Mouse (Mus musculus) stomach, postnatal 0 days (tissue): ENCODE measurements around the gene Celf5. TPM values are rescaled to one million over a fixed set of nuclear protein-coding genes. Genes with fewer than 3 reads are reported as not detected.

Experiments
- ATAC-seq: fragments of 200-750 bp; cut with Nextera tagmentation; 2 replicates; pipeline ENCODE4 v1.8.0; 2017; ENCODE audit not compliant: low FRiP score, low TSS enrichment
- DNase-seq: peaks from one replicate; pipeline ENCODE4 v3.0.0-alpha.2; 2016; ENCODE audit warnings: low spot score
- H3K27ac ChIP-seq: fragments of 300-500 bp; sonication (generic); replicated peaks from 2 replicates; pipeline ENCODE4 v1.5.1; 2014; ENCODE audit warnings: mild to moderate bottlenecking, control low read depth
- H3K27me3 ChIP-seq: fragments of 300-500 bp; sonication (generic); 2 replicates; pipeline ENCODE4 v1.6.1; 2014; ENCODE audit warnings: low read length; ENCODE audit not compliant: control insufficient read depth, insufficient read depth
- H3K36me3 ChIP-seq: fragments of 300-500 bp; sonication (generic); 2 replicates; pipeline ENCODE4 v1.6.1; 2014; ENCODE audit warnings: low read length, mixed read lengths; ENCODE audit not compliant: control insufficient read depth, insufficient read depth
- H3K4me1 ChIP-seq: fragments of 300-500 bp; sonication (generic); replicated peaks from 2 replicates; pipeline ENCODE4 v1.6.1; 2014; ENCODE audit warnings: antibody characterized with exemption; ENCODE audit not compliant: control insufficient read depth, insufficient read depth
- H3K4me2 ChIP-seq: fragments of 300-500 bp; sonication (generic); replicated peaks from 2 replicates; pipeline ENCODE4 v1.6.1; 2014; ENCODE audit warnings: low read depth, mild to moderate bottlenecking, control low read depth, moderate library complexity
- H3K4me3 ChIP-seq: fragments of 300-500 bp; sonication (generic); 2 replicates; pipeline ENCODE4 v1.5.1; 2014; ENCODE audit warnings: low read depth, low read length, control low read depth
- H3K9ac ChIP-seq: fragments of 300-500 bp; sonication (generic); 2 replicates; pipeline ENCODE4 v1.6.1; 2014; ENCODE audit warnings: mild to moderate bottlenecking, low read length, control low read depth, mixed read lengths
- H3K9me3 ChIP-seq: fragments of 300-500 bp; sonication (generic); 2 replicates; pipeline ENCODE4 v1.6.1; 2016; ENCODE audit warnings: low read length; ENCODE audit not compliant: control insufficient read depth
- CTCF ChIP-seq: IDR thresholded peaks from 2 replicates; pipeline ENCODE4 v1.5.1; 2016; ENCODE audit warnings: antibody characterized with exemption, low read depth, mild to moderate bottlenecking, moderate library complexity
- EP300 ChIP-seq: optimal IDR thresholded peaks from 2 replicates; pipeline ENCODE3; 2016; ENCODE audit warnings: antibody characterized with exemption
- WGBS: fragments of 180-500 bp; shearing (Covaris S2); extraction: QIAGEN DNeasy Blood & Tissue Kit; methylation state at CpG from one replicate; pipeline ENCODE4 v1.1.7; 2014; 5-methylcytosine and 5-hydroxymethylcytosine counted together
- polyA plus RNA-seq: library from polyadenylated mRNA; unstranded; fragments of >200 nt; fragmentation: Nextera tagmentation; extraction: Ambion mirVana; gene quantifications from 2 replicates; pipeline ENCODE4 v1.2.1, GENCODE M21; 2015

Celf5 gene
- polyA plus RNA-seq, 1 experiment from 2014 or later = 0.62 TPM

DNA sequence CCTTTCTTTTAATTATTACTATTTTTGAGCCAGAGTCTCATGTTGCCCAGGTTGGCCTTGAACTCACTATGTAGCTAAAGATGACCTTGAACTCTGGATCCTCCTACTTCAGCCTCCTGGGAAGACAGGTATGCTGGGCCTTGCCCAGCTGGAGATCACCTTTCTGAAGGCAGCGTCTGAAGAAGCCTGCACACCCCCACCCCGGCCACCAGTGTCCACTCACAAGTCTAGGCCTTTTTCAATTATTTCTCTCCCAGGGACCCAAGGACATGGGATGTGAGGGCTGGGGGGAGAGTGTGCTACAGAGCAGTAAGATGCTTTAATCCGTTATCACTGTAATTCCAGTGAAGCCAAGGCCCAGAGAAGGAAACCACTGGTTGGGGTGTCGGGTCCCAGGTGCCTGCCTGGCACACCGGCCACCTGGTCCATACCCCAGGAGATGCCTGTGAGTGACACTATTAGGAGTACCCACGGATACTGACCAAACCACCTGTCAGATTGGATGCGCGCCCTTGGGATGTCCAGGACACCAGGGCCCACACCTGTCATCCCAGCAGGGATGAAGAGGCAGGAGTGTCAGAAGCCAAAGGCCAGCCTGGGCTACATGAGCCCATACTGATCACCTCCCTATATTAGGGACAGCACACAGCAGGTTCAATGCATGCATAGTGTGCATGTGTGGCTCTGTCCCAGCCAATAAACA is 54.6 kb downstream of the Celf5 start:
- WGBS = 87% methylated on average over 8 of the region's 8 CpGs

DNA sequence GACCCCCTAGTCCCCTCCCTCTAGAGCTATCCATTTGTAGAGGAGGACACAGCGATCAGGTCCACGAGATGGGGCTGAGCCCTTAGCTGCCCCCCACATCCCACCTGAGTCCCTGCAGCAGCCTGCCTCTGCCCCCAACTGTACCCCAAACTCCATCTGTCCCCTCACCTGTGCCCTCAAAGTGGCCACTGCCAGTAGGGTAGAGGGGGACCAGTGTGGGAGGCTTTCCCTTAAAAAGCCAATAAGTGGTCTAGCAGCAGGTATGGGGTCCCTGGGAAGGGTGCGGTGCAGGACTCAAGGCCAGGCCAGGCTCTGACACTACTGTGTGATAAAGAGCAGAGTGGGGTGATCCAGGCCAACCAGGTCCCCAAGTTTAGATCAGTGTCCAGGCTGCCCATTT is 55.2 kb downstream of the Celf5 start:
- no peaks in the 10 kb centered on the region for H3K27me3 ChIP-seq
- no peaks in the 10 kb centered on the region for H3K36me3 ChIP-seq
- TF ChIP-seq CTCF (no peak), EP300 (no peak)
- ATAC-seq (no peak), DNase-seq (no peak)
- H3K4me1 ChIP-seq = peaks cover 8% of the 10 kb centered on the region; the same call in 1 of the 2 replicates
- H3K9me3 ChIP-seq = no peaks in the 10 kb centered on the region
- 35% methylated on average over 3 of the region's 3 CpGs for WGBS
- peak overlapping the region; percentile 72 for H3K9ac ChIP-seq
- peak overlapping the region; percentile 62 for H3K4me3 ChIP-seq
- H3K27ac ChIP-seq = no peak overlapping the region
- peak overlapping the region; percentile 77 for H3K4me2 ChIP-seq

More for the DNA sequence above, 54.6 kb downstream of the Celf5 start:
- no peaks in the 10 kb centered on the region for H3K27me3 ChIP-seq
- DNase-seq = peak; percentile 12
- H3K9me3 ChIP-seq = no peaks in the 10 kb centered on the region
- peaks cover 8% of the 10 kb centered on the region; the same call in 1 of the 2 replicates for H3K4me1 ChIP-seq
- TF ChIP-seq CTCF = no peak
- TF ChIP-seq EP300 = no peak
- H3K36me3 ChIP-seq = no peaks in the 10 kb centered on the region
- no peak for ATAC-seq
- no peak overlapping the region for H3K9ac ChIP-seq
- H3K4me2 ChIP-seq = no peak overlapping the region
- H3K27ac ChIP-seq = no peak overlapping the region
- no peak overlapping the region for H3K4me3 ChIP-seq

DNA sequence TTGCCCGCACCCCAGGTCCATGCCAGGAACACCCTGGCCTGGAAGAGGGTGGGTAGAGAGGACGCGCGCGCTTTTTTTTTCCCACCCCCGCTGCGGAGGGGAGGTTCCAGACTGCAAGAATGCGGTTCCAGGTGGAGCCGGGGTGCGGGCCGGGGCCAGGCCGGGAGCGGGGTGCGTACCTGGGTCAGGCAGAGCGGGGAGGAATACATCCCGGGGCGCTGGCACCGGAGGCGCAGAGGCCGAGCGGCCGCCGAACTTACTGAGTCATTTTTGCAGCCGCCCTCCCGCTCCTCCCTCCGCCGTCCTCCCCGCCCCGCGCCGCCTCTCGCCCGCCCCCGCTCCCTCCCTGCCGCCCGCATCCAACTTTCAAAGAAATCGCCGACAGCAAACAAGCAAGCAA is 55.6 kb downstream of the Celf5 start:
- WGBS = 1% methylated on average over 31 of the region's 38 CpGs
- Histone ChIP-seq H3K4me2 (peak overlapping the region; percentile 77), H3K36me3 (no peaks in the 10 kb centered on the region), H3K4me1 (peaks cover 8% of the 10 kb centered on the region; the same call in 1 of the 2 replicates), H3K9ac (peak overlapping the region; percentile 72), H3K4me3 (peak overlapping the region; percentile 62), H3K27ac (peak overlapping the region; percentile 67), H3K9me3 (no peaks in the 10 kb centered on the region), H3K27me3 (no peaks in the 10 kb centered on the region)
- ATAC-seq = no peak
- DNase-seq = peak; percentile 69
- no peak for TF ChIP-seq CTCF
- TF ChIP-seq EP300 = no peak

DNA sequence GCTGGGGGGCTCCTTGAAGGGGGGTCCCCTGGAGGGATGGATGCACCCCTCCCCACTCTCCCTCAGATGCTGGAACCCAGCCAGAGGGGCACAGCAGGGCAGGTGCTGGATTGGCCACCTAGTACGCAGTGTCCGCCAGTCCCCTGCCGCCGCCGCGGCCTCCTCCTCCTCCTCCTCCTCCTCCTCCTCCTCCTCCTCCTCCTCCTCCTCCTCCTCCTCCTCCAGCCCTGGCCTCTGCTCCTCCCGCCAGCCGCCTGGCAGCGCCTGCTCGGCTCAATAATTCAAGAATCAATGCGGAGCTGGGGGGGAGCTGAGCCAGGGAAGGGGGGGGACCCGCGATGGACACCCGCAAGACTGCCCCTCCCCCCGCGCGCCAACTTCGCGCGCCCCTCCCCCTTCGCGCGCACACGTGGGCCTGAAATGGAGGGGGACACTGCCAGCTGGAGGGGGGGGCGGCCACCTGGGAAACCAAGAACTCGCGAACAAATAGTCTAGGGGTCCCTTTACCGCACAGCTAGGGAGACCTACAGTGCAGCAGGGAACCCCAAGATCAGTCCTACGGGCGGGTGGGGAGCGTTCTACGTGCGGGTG is 56.3 kb downstream of the Celf5 start:
- H3K4me2 ChIP-seq = peak overlapping the region; percentile 77
- peak overlapping the region; percentile 70; the same call in 1 of the 2 replicates for H3K27ac ChIP-seq
- no peak for ATAC-seq
- no peaks in the 10 kb centered on the region for H3K36me3 ChIP-seq
- peak overlapping the region; percentile 72 for H3K9ac ChIP-seq
- H3K4me1 ChIP-seq = peaks cover 8% of the 10 kb centered on the region; the same call in 1 of the 2 replicates
- H3K4me3 ChIP-seq = peak overlapping the region; percentile 62
- DNase-seq = peak; percentile 27
- 0% methylated on average over 15 of the region's 33 CpGs for WGBS
- TF ChIP-seq CTCF (no peak), EP300 (no peak)
- H3K9me3 ChIP-seq = no peaks in the 10 kb centered on the region
- H3K27me3 ChIP-seq = no peaks in the 10 kb centered on the region

DNA sequence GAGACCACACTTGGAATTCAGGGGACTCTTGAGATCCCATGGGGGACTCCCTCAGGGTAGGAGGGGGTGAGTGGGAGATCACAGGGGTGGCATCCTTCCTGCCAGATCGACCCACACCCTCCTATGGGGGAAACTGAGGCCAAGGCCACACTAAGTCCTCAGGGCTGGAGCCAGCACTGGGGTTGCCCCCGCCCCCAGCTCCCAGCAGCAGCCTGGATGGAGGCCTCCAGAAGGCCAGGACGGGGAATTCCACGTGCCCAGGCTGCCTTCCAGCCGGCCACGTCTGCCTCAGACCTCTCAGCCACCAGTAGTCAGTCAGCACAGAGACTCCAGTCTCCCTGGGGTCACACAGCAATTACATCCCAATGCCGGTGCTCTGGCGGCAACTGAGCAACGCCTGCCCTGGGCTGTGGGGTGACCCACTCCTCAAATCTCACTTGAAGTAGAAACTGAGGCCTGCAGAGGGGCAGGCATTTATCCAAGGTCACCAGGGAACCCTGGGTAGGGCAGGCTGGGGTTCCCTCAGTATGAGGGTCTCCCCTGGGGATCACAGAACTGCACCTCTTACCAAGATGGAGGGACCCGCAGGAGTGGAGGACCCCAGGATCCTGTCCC is 57.2 kb downstream of the Celf5 start:
- Histone ChIP-seq H3K4me3 (peak overlapping the region; percentile 62), H3K36me3 (no peaks in the 10 kb centered on the region), H3K9me3 (no peaks in the 10 kb centered on the region), H3K27ac (peak overlapping the region; percentile 70), H3K9ac (peak overlapping the region; percentile 41; the same call in 1 of the 2 replicates), H3K4me2 (peak overlapping the region; percentile 77), H3K4me1 (peaks cover 8% of the 10 kb centered on the region; the same call in 1 of the 2 replicates), H3K27me3 (no peaks in the 10 kb centered on the region)
- no peak for ATAC-seq
- DNase-seq = peak; percentile 30
- TF ChIP-seq EP300 (no peak), CTCF (no peak)
- 48% methylated on average over 10 of the region's 10 CpGs for WGBS
